Mouse (Mus musculus) G1E (cell line): ENCODE data around the gene Gpr152. TPM values are rescaled to one million over a fixed set of nuclear protein-coding genes. Genes with fewer than 3 reads are reported as not detected.

Experiments
- ATAC-seq: 2 replicates; pipeline ENCODE4 v1.8.0; 2016; ENCODE audit warnings: mild to moderate bottlenecking; ENCODE audit not compliant: insufficient number of reproducible peaks, poor library complexity, low FRiP score, severe bottlenecking; ENCODE audit errors: extremely low read depth
- DNase-seq: peaks from one replicate; pipeline ENCODE4 v3.0.0; 2012; ENCODE audit warnings: low spot score
- H3K27me3 ChIP-seq: 2 replicates; pipeline ENCODE4 v1.6.1; 2012; ENCODE audit warnings: mild to moderate bottlenecking, low read length, inconsistent platforms; ENCODE audit not compliant: insufficient read depth
- H3K36me3 ChIP-seq: replicated peaks from 2 replicates; pipeline ENCODE3; 2012; ENCODE audit warnings: mild to moderate bottlenecking, inconsistent platforms
- H3K4me1 ChIP-seq: 2 replicates; pipeline ENCODE4 v1.6.1; 2012; ENCODE audit warnings: low read depth, low read length, inconsistent platforms, mixed read lengths; ENCODE audit not compliant: insufficient read depth
- H3K4me3 ChIP-seq: 2 replicates; pipeline ENCODE4 v1.5.1; 2012; ENCODE audit warnings: low read depth, mild to moderate bottlenecking, inconsistent platforms, low read length, moderate library complexity, mixed read lengths
- H3K9me3 ChIP-seq: replicated peaks from 2 replicates; pipeline ENCODE4 v1.6.1; 2012; ENCODE audit warnings: inconsistent platforms
- CTCF ChIP-seq: IDR thresholded peaks from 2 replicates; pipeline ENCODE4 v1.5.1; 2012; ENCODE audit warnings: low read depth, low read length, inconsistent platforms, mixed read lengths
- GATA1 ChIP-seq: IDR thresholded peaks from 2 replicates; pipeline ENCODE4 v1.6.1; 2012; ENCODE audit warnings: borderline replicate concordance, low read length, inconsistent platforms, mixed read lengths
- GATA2 ChIP-seq: IDR thresholded peaks from 2 replicates; pipeline ENCODE4 v1.6.1; 2012; ENCODE audit warnings: low read depth, low read length, inconsistent platforms, borderline replicate concordance
- POLR2AphosphoS5 ChIP-seq: IDR thresholded peaks from 2 replicates; pipeline ENCODE4 v1.6.1; 2012; ENCODE audit warnings: low read depth, low read length, inconsistent platforms; ENCODE audit not compliant: insufficient replicate concordance
- TAL1 ChIP-seq: conservative IDR thresholded peaks from 2 replicates; pipeline ENCODE4 v1.6.1; 2012; ENCODE audit warnings: low read depth, low read length, inconsistent platforms, mixed read lengths
- polyA plus RNA-seq: library from polyadenylated mRNA; stranded (reverse); fragments of >175 nt; gene quantifications from 2 replicates; pipeline ENCODE4 v1.2.3, GENCODE M21; 2012
- total RNA-seq, 2 experiments: library from RNA; stranded (forward) in 1 of 2; stranded (reverse) in 1 of 2; fragments of 200-1000 nt in 1 of 2; fragments of >200 nt in 1 of 2; fragmentation: Nextera tagmentation in 1 of 2; gene quantifications; 2 replicates each; pipeline ENCODE4 v1.2.3; 2014 to 2017

Gpr152 gene
- total and polyA plus RNA-seq, 3 experiments, result 0.11 TPM; not detected in 2

DNA sequence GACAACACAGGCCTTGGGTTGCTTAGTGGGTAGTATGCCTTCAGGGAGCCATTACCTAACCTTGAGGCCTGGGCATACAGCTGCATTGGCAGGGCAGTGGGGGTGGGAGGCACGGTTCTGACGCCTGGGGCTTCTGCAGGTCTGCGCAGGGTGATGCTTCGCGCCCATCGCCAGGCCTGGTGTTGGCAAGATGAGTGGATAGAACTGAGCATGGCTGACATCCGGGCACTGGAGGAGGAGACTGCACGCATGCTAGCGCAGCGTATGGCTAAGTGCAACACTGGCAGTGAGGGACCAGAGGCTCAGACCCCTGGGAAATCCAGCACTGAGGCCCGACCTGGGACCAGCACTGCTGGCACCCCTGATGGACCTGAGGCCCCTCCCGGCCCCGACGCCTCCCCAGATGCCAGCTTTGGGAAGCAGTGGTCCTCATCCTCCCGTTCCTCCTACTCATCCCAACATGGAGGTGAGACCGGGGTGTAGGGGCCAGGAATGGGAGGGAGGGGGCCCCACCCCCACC lies 34.9 kb upstream of the Gpr152 start:
- Histone ChIP-seq H3K9me3 (no peaks in the 10 kb centered on the region), H3K4me3 (no peak overlapping the region; the same call in 1 of the 2 replicates), H3K27me3 (no peaks in the 10 kb centered on the region; the same call in 1 of the 2 replicates), H3K4me1 (peaks cover 23% of the 10 kb centered on the region), H3K36me3 (peaks cover 84% of the 10 kb centered on the region)
- TF ChIP-seq TAL1, result no peak
- TF ChIP-seq POLR2AphosphoS5, result no peak
- no peak for TF ChIP-seq GATA2
- TF ChIP-seq CTCF, result no peak
- TF ChIP-seq GATA1, result no peak
- DNase-seq, result no peak
- no peak for ATAC-seq

DNA sequence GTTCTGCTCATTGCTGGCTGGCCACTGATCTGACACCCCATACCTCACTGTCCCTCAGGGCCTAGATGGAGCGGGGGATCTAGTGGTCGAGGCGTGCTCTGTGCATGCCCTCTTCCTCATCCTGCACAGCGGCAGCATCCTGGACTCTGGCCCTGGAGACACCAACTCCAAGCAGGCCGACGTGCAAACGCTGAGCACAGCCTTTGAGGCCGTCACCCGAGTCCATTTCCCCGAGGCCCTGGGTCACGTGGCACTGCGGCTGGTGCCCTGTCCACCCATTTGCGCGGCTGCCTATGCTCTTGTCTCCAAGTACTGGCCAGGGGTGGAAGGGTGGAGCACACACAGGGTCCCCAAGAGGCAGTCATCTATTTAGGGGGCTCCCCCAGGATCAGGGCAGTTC lies 32.9 kb upstream of the Gpr152 start:
- peaks cover 95% of the 10 kb centered on the region for H3K36me3 ChIP-seq

DNA sequence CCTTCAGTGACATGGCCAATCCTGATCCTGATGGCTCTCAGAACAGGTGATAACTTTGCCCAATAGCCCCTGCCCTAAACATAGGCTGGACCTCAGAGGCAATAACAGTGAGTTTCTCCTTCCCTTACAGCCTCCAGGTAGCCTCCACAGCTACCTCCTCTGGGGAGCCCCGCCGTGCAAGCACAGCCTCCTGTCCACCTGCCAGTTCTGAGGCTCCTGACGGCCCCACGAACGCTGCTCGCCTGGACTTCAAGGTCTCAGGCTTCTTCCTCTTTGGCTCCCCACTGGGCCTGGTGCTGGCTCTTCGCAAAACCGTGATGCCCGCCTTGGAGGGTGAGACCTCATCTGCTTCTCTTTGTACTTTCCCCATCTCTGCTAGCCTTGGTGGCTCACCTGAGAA lies 31.1 kb upstream of the Gpr152 start:
- no peak for TF ChIP-seq GATA1
- ATAC-seq, result no peak
- no peak for DNase-seq
- no peaks in the 10 kb centered on the region for H3K27me3 ChIP-seq
- H3K9me3 ChIP-seq, result no peaks in the 10 kb centered on the region
- H3K36me3 ChIP-seq, result peaks cover 95% of the 10 kb centered on the region
- no peak overlapping the region for H3K4me3 ChIP-seq
- peaks cover 17% of the 10 kb centered on the region for H3K4me1 ChIP-seq

More for the DNA sequence above, 32.9 kb upstream of the Gpr152 start:
- ATAC-seq (no peak), DNase-seq (no peak)
- Histone ChIP-seq H3K4me3 (no peak overlapping the region), H3K27me3 (no peaks in the 10 kb centered on the region), H3K9me3 (no peaks in the 10 kb centered on the region), H3K4me1 (peaks cover 10% of the 10 kb centered on the region)
- no peak for TF ChIP-seq POLR2AphosphoS5
- no peak for TF ChIP-seq CTCF
- no peak for TF ChIP-seq GATA1
- TF ChIP-seq TAL1, result no peak
- TF ChIP-seq GATA2, result no peak

DNA sequence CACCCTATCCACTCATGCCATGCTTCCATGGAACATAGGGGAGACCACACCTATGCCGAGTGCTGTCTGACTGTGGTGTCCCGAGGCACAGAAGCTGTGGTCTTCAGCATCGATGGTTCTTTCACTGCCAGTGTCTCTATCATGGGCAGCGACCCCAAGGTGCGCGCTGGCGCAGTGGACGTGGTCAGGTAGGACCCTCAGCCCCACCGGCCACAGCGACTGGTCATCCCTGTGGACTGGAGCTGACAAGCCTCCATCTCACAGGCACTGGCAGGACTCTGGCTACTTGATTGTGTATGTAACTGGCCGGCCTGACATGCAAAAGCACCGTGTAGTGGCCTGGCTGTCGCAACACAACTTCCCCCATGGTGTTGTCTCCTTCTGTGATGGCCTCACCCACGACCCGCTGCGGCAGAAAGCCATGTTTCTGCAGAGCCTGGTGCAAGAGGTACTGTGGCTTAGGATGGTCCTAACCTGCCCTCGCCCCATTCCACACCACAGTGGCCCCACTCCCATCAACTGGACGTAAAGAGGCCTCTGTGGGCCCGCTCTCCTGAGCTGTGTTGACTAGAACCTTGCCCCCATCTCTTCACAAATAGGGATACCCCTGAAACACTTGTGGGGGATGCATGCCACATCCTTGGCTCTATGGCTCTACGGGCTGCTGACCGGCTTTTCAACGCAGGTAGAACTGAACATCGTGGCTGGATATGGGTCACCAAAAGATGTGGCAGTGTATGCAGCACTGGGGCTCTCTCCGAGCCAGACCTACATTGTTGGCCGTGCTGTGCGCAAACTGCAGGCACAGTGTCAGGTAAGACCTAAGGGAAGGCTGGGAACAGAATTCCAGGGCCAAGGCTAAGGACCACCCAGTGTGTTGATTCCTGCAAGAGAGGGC lies 27.3 kb upstream of the Gpr152 start:
- Histone ChIP-seq H3K4me3 (no peak overlapping the region), H3K9me3 (no peaks in the 10 kb centered on the region), H3K27me3 (no peaks in the 10 kb centered on the region), H3K36me3 (peaks cover 99% of the 10 kb centered on the region), H3K4me1 (peaks cover 35% of the 10 kb centered on the region)
- DNase-seq (no peak), ATAC-seq (no peak)
- TF ChIP-seq POLR2AphosphoS5, result no peak
- TF ChIP-seq GATA2, result no peak
- TF ChIP-seq GATA1, result no peak
- TF ChIP-seq CTCF, result no peak
- no peak for TF ChIP-seq TAL1

DNA sequence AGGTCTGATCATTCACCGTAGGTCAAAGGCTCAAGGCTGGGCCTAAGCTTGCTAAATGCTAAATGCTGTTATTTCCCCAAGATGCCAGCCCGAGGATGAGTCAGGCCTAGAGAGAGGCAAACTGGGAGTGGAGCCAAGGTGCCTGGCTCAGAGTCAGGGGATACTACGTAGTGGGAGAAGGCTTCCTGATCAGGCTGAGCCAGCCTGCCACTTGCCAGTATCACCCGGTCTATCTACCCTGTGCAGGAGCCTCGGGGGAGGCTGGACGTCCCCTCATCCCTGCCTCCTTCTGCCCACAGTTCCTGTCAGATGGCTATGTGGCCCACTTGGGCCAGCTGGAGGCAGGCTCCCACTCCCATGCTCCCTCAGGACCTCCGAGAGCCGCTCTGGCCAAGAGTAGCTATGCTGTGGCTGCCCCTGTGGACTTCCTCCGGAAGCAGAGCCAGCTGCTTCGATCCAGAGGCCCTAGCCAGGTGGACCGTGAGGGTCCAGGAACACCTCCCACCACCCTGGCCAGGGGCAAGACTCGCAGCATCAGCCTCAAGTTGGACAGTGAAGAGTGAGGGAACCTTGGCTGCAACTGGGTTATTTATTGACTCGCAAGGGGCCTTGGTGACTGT lies 26.3 kb upstream of the Gpr152 start:
- H3K36me3 ChIP-seq, result peaks cover 99% of the 10 kb centered on the region

DNA sequence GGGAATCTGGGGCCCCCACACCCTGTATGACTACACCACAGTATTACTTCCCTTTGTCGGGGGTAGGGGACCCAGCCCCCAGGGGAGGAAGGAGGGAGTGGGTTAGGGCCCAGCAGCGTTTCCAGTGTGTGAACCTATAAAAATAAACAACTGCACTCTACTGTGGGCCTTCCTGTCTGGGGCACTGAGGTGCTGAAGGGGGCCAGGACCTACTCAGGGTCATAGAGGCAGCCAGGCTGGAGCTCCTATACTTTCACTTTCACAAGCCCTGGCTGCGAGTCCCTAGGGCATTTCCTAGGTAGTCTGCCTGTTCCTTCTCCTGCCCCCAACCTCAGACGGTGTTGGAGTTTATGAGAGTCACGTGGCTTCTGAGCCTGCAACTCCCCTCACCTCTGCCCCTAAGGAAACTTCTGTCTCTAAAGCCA lies 25.8 kb upstream of the Gpr152 start:
- ATAC-seq (peak; percentile 40; the same call in 1 of the 2 replicates), DNase-seq (peak; percentile 45)
- Histone ChIP-seq H3K4me1 (peaks cover 39% of the 10 kb centered on the region), H3K27me3 (no peaks in the 10 kb centered on the region), H3K36me3 (peaks cover 98% of the 10 kb centered on the region), H3K9me3 (no peaks in the 10 kb centered on the region), H3K4me3 (peak overlapping the region; percentile 28; the same call in 1 of the 2 replicates)
- TF ChIP-seq CTCF (no peak), TAL1 (no peak), POLR2AphosphoS5 (no peak), GATA2 (no peak), GATA1 (no peak)

More for the DNA sequence above, 26.3 kb upstream of the Gpr152 start:
- ATAC-seq (0 out of 2 replicates have a peak, but pooled peaks have one; percentile 4), DNase-seq (peak; percentile 73)
- Histone ChIP-seq H3K9me3 (no peaks in the 10 kb centered on the region), H3K4me3 (peak overlapping the region; percentile 28; the same call in 1 of the 2 replicates), H3K27me3 (no peaks in the 10 kb centered on the region), H3K4me1 (peaks cover 39% of the 10 kb centered on the region)
- TF ChIP-seq CTCF (no peak), GATA1 (no peak), GATA2 (no peak), POLR2AphosphoS5 (no peak), TAL1 (peak; percentile 20; the same call in 1 of the 2 replicates)
